Mouse (Mus musculus) left cerebral cortex, adult 2 months (tissue): ENCODE results near the gene Ell. TPM values are rescaled to one million over a fixed set of nuclear protein-coding genes. Genes with fewer than 3 reads are reported as not detected.

Source experiments
- DNase-seq, 2 experiments: peaks; one replicate each; pipeline ENCODE4 v3.0.0; 2021 to 2022; ENCODE audit warnings: low spot score in 2 of 2, mixed read lengths in 1 of 2; ENCODE audit errors: extremely low spot score in 1 of 2
- H3K27ac ChIP-seq: fragments of 200-600 bp; 2 replicates; pipeline ENCODE4 v1.8.1; 2022
- H3K4me3 ChIP-seq: fragments of 200-600 bp; 2 replicates; pipeline ENCODE4 v1.8.1; 2022
- CTCF ChIP-seq: fragments of 200-600 bp; IDR thresholded peaks from 2 replicates; pipeline ENCODE4 v1.8.1; 2022; ENCODE audit warnings: antibody characterized with exemption, mild to moderate bottlenecking, moderate library complexity
- intact Hi-C: fragments of 180-260 bp; cut with DNase I; formaldehyde crosslinking; loops from one replicate; pipeline ENCODE4 v1.15.1; 2025
- total RNA-seq, 2 experiments: library from RNA; stranded (reverse); gene quantifications; 2 replicates each; pipeline ENCODE4 v1.2.3; 2021

Ell gene
- total RNA-seq, 2 experiments from 2014 or later: 18.6 to 20.8 TPM

DNA sequence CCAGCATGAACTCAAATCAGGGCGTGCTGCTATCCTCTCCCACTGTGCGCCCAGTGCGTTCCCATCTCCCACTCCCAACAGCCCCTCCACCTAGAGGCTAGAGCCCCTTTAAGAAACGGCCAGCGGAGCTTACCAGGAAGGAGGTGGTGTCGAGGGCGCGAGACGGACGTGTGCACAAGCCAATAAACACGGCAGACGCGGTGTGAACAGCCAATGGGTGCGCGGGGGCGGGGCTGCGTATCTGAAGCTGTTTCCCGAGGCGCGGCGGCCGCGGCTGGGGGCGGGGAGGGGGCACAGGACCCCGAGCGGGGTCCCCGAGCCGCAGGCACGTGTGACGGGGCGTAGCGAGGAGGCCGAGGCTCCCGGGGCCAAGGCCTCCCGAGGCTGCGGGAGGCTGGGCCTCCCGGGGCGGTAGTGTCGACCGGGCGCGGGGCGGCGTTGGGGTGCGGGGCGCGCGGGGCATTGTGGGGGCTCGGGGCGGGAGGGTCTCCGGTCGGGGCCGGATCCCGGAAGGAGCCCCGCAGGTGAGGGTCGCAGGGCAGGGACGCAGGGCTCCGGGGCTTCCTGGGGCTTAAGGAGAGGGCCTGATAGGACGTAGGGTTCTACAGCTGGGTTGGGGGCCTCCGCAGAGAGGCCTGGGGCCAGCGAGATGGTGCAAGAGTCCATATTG, 11.6 kb upstream of the Ell start, which contains the start of the genes Fkbp8 and Kxd1:
Gene Fkbp8, plus strand, starts transcription at position 213 of the 670 bp plus-strand sequence.
Gene Kxd1, minus strand, starts transcription at position 445 of the 670 bp plus-strand sequence.
- intact Hi-C loops: no loop called here

DNA sequence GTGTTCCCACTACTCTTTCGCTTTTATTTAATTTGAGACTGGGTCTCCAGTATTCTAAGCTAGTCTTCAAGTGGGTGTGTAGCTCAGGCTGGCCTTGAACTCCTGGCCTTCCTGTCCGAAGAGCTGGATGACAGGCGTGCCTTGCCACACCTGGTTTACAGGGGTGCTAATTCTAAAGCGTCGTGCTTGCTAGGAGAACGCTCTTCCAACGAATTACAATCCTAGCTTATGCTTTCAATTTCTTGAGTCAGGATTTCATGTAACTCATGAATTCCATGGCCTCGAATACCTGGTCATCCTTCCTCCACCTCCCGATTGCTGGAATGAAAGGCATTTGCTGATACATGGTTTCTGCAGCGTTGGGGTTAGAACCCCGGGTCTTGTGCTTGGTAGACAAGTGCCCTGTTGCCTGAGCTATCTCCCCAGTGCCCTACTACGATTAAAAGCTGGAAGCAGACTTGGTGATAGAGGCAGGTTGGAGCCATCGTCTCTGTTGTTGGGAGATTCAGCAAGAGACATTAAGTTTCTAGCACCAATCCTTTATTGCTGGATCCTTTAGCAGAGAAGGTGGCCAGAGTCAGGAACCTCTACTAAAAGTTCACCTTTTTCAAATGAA, 11.0 kb upstream of the Ell start:
- no peak for DNase-seq
- Histone ChIP-seq H3K4me3 (peak overlapping the region; percentile 95), H3K27ac (peak overlapping the region; percentile 96)
- no peak for TF ChIP-seq CTCF
- intact Hi-C loops: no loop called here

More for the DNA sequence above, 11.6 kb upstream of the Ell start, which contains the start of the genes Fkbp8 and Kxd1:
- no peak for TF ChIP-seq CTCF
- Histone ChIP-seq H3K4me3 (peak within 1 kb of the TSS; percentile 95), H3K27ac (peak within 1 kb of the TSS; percentile 96)
- DNase-seq: peak; percentile 99

DNA sequence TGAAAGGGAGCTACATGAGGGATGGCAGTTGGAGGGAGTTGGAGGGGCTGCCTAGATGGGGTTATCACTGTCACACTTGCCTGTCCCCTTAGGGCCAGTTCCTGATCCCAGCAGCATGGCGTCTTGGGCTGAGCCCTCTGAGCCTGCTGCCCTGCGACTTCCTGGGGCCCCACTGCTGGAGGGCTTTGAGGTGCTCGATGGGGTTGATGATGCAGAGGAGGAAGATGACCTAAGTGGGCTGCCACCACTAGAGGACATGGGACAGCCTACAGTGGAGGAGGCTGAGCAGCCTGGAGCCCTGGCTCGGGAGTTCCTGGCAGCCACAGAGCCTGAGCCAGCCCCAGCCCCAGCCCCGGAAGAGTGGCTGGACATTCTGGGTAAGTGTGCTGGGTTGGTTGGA, 10.0 kb upstream of the Ell start:
- no peak for DNase-seq

GRCm38 (mm10) chr8:70529741-70530161, 9.5 kb upstream of the Ell start:
- no peak for TF ChIP-seq CTCF
- 0 out of 2 replicates have a peak overlapping the region, but pooled peaks have one; percentile 15 for H3K27ac ChIP-seq
- intact Hi-C loops: no loop called here
- no peak overlapping the region for H3K4me3 ChIP-seq
- no peak for DNase-seq

More for the DNA sequence above, 10.0 kb upstream of the Ell start:
- no peak for TF ChIP-seq CTCF
- Histone ChIP-seq H3K27ac (0 out of 2 replicates have a peak overlapping the region, but pooled peaks have one; percentile 15), H3K4me3 (no peak overlapping the region)
- intact Hi-C loops: no loop called here

GRCm38 (mm10) chr8:70530314-70530713, 8.9 kb upstream of the Ell start:
- DNase-seq: no peak
- Histone ChIP-seq H3K4me3 (no peak overlapping the region), H3K27ac (no peak overlapping the region)
- TF ChIP-seq CTCF: peak; percentile 7
- intact Hi-C loops: no loop called here

GRCm38 (mm10) chr8:70534281-70534680, 5.0 kb upstream of the Ell start:
- intact Hi-C loops: no loop called here
- Histone ChIP-seq H3K27ac (peak overlapping the region; percentile 50; the same call in 1 of the 2 replicates), H3K4me3 (no peak overlapping the region)
- no peak for TF ChIP-seq CTCF
- no peak for DNase-seq

DNA sequence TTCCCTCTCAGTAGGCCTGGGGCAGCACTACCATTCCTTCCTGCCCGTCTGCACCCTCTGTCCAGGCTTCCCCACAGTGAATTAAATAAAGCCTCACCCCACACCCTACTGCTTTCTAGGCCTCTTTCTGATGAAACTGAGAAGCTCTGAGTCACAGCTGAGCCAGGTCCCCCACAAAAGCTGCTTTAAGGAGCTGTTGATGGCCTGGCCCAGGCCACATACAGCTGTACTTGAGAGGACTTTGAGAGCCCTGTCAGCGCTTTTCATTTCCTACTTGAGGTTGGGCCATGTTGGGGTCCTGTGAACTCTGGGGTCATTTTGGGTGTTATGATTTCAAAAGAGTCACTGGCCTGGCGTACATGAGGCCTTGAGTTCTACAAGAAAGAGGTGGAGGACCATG, 4.0 kb upstream of the Ell start:
- Histone ChIP-seq H3K4me3 (no peak overlapping the region), H3K27ac (no peak overlapping the region; the same call in 1 of the 2 replicates)
- intact Hi-C loops: no loop called here
- DNase-seq: no peak
- TF ChIP-seq CTCF: no peak

GRCm38 (mm10) chr8:70535701-70536100, 3.6 kb upstream of the Ell start:
- no peak for TF ChIP-seq CTCF
- no peak for DNase-seq
- Histone ChIP-seq H3K4me3 (no peak overlapping the region), H3K27ac (no peak overlapping the region)
- intact Hi-C loops: no loop called here

DNA sequence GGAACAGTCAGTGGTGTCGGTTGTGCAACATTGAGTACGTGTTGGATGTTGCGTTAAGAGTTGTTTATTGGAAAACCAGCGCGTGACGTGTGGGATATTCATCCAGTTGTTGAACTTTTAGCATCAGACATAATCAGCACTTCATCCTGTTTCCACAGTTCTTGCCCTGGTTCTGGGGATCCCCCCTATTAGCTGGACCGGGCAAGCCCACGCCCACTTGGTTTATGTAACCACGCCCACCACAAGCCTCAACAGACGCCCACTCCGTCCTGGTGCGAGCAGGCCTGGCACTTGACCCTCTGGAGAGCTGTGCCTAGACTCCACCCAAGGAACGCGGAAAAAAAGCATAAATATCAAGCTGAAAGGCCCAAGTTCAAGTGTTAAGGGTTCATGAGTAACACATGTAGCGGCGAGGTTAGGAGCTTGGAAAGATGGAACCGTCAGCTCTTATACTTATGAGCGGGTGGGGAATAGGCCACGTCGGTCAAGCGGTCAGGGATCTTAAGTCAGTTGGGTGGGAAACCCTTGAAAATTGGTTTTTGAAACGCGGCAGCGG, 1.2 kb upstream of the Ell start:
- TF ChIP-seq CTCF: no peak
- H3K27ac ChIP-seq: peak overlapping the region; percentile 66; the same call in 1 of the 2 replicates
- H3K4me3 ChIP-seq: peak overlapping the region; percentile 70
- no peak for DNase-seq
- intact Hi-C loops: loop anchor here (2.0 kb wide), 1 partner anchor 31 kb away; the partner anchor contains the start of gene Rex1bd

DNA sequence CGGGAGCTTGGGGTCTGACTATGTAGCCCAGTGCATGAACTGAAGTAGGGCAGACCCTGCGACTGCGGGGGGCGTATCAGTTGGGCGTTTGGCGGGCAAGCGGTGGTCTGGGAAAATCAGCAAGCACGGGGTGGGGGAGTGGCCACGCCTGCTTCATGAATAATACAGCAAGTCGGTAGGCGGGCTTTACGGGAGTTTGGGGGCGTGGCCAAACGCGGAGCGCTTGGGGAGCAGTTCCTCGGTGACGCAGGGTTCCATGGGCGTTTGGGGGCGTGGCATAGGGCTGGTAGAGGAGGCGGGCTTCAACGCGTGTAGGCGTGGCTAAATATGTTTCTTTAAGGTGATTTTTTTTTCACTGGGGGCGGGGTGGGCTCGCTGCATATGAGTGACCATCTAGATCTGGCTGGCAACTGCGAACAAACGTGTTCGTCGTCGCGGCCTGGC, 602 bp upstream of the Ell start:
- no peak for TF ChIP-seq CTCF
- H3K4me3 ChIP-seq: peak overlapping the region; percentile 70
- peak; percentile 99 for DNase-seq
- H3K27ac ChIP-seq: peak overlapping the region; percentile 97
- intact Hi-C loops: loop anchor here (2.0 kb wide), 1 partner anchor 32 kb away; the partner anchor contains the start of gene Rex1bd

DNA sequence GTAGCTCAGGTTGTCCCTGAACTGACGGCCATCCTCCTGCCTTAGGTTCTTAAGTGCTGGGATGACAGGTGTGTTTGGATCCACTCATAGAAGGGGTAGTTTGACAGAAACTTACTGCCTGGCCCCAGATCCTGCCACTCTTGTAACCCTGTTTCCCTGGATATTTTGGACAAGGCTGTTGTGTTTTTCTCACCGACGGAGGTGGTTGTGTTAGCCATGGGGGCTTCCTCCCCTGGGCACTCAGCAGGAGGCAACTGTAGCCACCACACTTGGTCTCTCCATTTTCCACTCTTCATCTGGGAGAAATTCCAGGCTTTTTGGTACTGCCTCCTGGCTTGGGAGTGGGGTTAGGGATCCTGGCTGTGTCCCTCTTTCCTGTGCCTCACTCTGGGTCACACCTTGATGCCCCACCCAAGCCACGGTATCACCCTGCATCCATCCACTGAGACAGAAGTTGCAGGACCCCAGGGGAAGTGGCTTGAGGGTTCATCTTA, 803 bp downstream of the Ell start:
- intact Hi-C loops: no loop called here
- no peak for TF ChIP-seq CTCF
- DNase-seq: no peak
- Histone ChIP-seq H3K27ac (peak overlapping the region; percentile 89), H3K4me3 (peak overlapping the region; percentile 70)

DNA sequence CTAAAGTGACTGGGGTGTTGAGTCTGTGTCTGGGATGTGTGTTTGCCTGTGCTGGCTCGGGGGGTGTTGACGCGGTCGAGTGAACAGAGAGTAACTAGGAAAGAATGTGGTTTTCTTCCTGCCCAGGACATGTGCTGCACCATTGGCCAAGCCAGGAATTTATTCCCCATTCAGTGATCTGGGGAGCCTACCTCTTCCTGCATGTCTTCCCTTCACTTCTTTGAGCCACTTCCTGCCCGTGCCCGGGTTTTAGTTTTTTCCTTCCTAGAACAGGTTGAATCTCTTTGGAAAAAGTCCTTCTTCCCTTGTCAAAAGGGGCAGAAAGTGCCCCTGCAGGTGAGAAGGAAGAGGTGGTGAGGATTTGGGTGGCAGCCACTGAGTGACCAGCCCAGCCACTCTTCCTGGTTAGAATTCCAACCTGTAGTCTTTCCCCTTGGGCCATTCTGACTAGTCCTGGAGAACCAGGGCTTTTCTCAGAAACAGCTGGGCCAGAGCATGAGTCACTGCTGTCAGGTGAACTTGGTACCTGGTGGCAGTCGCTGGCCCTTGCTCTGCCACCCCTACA, 1.3 kb downstream of the Ell start:
- Histone ChIP-seq H3K27ac (no peak overlapping the region), H3K4me3 (peak overlapping the region; percentile 70)
- no peak for TF ChIP-seq CTCF
- intact Hi-C loops: no loop called here
- no peak for DNase-seq
